Mouse (Mus musculus) kidney, embryonic 14.5 days (tissue): ENCODE measurements around the gene Samsn1. TPM values are rescaled to one million over a fixed set of nuclear protein-coding genes. Genes with fewer than 3 reads are reported as not detected.

Experiments used
- ATAC-seq: fragments of 200-750 bp; cut with Nextera tagmentation; 2 replicates; pipeline ENCODE4 v1.8.0; 2017; ENCODE audit warnings: moderate number of reproducible peaks, mild to moderate bottlenecking, moderate TSS enrichment, moderate library complexity; ENCODE audit not compliant: low FRiP score, low TSS enrichment
- H3K27ac ChIP-seq: fragments of 300-500 bp; sonication (generic); 2 replicates; pipeline ENCODE4 v1.5.1; 2014; ENCODE audit warnings: low read depth, mild to moderate bottlenecking, low read length, moderate library complexity, mixed read lengths
- H3K27me3 ChIP-seq: fragments of 300-500 bp; sonication (generic); 2 replicates; pipeline ENCODE4 v1.6.1; 2014; ENCODE audit warnings: mild to moderate bottlenecking, low read length; ENCODE audit not compliant: control insufficient read depth, insufficient read depth
- H3K36me3 ChIP-seq: fragments of 300-500 bp; sonication (generic); 2 replicates; pipeline ENCODE4 v1.6.1; 2014; ENCODE audit warnings: low read length, mixed read lengths; ENCODE audit not compliant: control insufficient read depth, insufficient read depth
- H3K4me1 ChIP-seq: fragments of 300-500 bp; sonication (generic); 2 replicates; pipeline ENCODE4 v1.6.1; 2014; ENCODE audit warnings: low read length, mixed read lengths; ENCODE audit not compliant: control insufficient read depth, insufficient read depth
- H3K4me2 ChIP-seq: fragments of 300-500 bp; sonication (generic); replicated peaks from 2 replicates; pipeline ENCODE4 v1.6.1; 2014; ENCODE audit warnings: low read depth, mild to moderate bottlenecking, low read length
- H3K4me3 ChIP-seq: fragments of 300-500 bp; sonication (generic); 2 replicates; pipeline ENCODE4 v1.5.1; 2014; ENCODE audit warnings: mild to moderate bottlenecking, low read length
- H3K9ac ChIP-seq: fragments of 300-500 bp; sonication (generic); 2 replicates; pipeline ENCODE4 v1.6.1; 2014; ENCODE audit warnings: low read depth, mild to moderate bottlenecking, low read length, moderate library complexity
- H3K9me3 ChIP-seq: fragments of 300-500 bp; sonication (generic); 2 replicates; pipeline ENCODE4 v1.6.1; 2016; ENCODE audit warnings: low read length; ENCODE audit not compliant: control insufficient read depth
- WGBS: fragments of 180-500 bp; shearing (Covaris S2); extraction: QIAGEN DNeasy Blood & Tissue Kit; methylation state at CpG from one replicate; pipeline ENCODE4 v1.1.7; 2014; 5-methylcytosine and 5-hydroxymethylcytosine counted together
- polyA plus RNA-seq: library from polyadenylated mRNA; unstranded; fragments of >200 nt; fragmentation: Nextera tagmentation; extraction: Ambion mirVana; gene quantifications from 2 replicates; pipeline ENCODE4 v1.2.1, GENCODE M21; 2014

Samsn1 gene
- polyA plus RNA-seq, 1 experiment from 2014 or later, result 3.6 TPM

- H3K4me2 ChIP-seq, result no peak overlapping the region
- no peak overlapping the region for H3K4me3 ChIP-seq
- no peak overlapping the region for H3K27ac ChIP-seq
- no peak overlapping the region for H3K9ac ChIP-seq
- H3K9me3 ChIP-seq, result no peaks in the 10 kb centered on the region
- no peaks in the 10 kb centered on the region for H3K36me3 ChIP-seq
- no peaks in the 10 kb centered on the region for H3K4me1 ChIP-seq
- no peak for ATAC-seq
- 88% methylated on average over 4 of the region's 4 CpGs for WGBS
- no peaks in the 10 kb centered on the region for H3K27me3 ChIP-seq
These were observed 102.8 kb downstream of the Samsn1 start for GRCm38 (mm10) chr16:75919298-75919697.

GRCm38 (mm10) chr16:75917712-75918111 is 104.4 kb downstream of the Samsn1 start:
- H3K4me1 ChIP-seq, result no peaks in the 10 kb centered on the region
- no peak for ATAC-seq
- 89% methylated on average over 5 of the region's 5 CpGs for WGBS
- H3K9me3 ChIP-seq, result no peaks in the 10 kb centered on the region
- no peak overlapping the region for H3K9ac ChIP-seq
- H3K36me3 ChIP-seq, result no peaks in the 10 kb centered on the region
- H3K27ac ChIP-seq, result no peak overlapping the region
- H3K4me2 ChIP-seq, result no peak overlapping the region
- H3K27me3 ChIP-seq, result no peaks in the 10 kb centered on the region
- H3K4me3 ChIP-seq, result no peak overlapping the region

- Histone ChIP-seq H3K27ac (no peak overlapping the region), H3K4me3 (no peak overlapping the region), H3K9ac (no peak overlapping the region), H3K27me3 (no peaks in the 10 kb centered on the region), H3K4me1 (no peaks in the 10 kb centered on the region), H3K4me2 (no peak overlapping the region), H3K9me3 (no peaks in the 10 kb centered on the region), H3K36me3 (no peaks in the 10 kb centered on the region)
- no peak for ATAC-seq
- 90% methylated on average over 5 of the region's 5 CpGs for WGBS
These were observed 110.0 kb downstream of the Samsn1 start for GRCm38 (mm10) chr16:75912051-75912450.

GRCm38 (mm10) chr16:75908635-75909494 is 113.2 kb downstream of the Samsn1 start:
- Histone ChIP-seq H3K27ac (no peak overlapping the region), H3K27me3 (no peaks in the 10 kb centered on the region), H3K36me3 (no peaks in the 10 kb centered on the region), H3K4me3 (no peak overlapping the region; the same call in 1 of the 2 replicates), H3K4me2 (no peak overlapping the region), H3K9me3 (no peaks in the 10 kb centered on the region), H3K4me1 (no peaks in the 10 kb centered on the region), H3K9ac (no peak overlapping the region)
- 65% methylated on average over 8 of the region's 8 CpGs for WGBS
- no peak for ATAC-seq

- Histone ChIP-seq H3K4me1 (no peaks in the 10 kb centered on the region), H3K4me2 (no peak overlapping the region), H3K9me3 (no peaks in the 10 kb centered on the region), H3K9ac (no peak overlapping the region), H3K4me3 (no peak overlapping the region), H3K27me3 (no peaks in the 10 kb centered on the region), H3K27ac (no peak overlapping the region), H3K36me3 (no peaks in the 10 kb centered on the region)
- ATAC-seq, result no peak
- WGBS, result 71% methylated on average over 2 of the region's 2 CpGs
These were observed 115.3 kb downstream of the Samsn1 start for GRCm38 (mm10) chr16:75906790-75907189.

GRCm38 (mm10) chr16:75906260-75906659 is 115.8 kb downstream of the Samsn1 start:
- Histone ChIP-seq H3K27me3 (no peaks in the 10 kb centered on the region), H3K27ac (no peak overlapping the region), H3K9ac (no peak overlapping the region), H3K4me1 (no peaks in the 10 kb centered on the region), H3K36me3 (no peaks in the 10 kb centered on the region), H3K4me3 (no peak overlapping the region), H3K9me3 (no peaks in the 10 kb centered on the region), H3K4me2 (no peak overlapping the region)
- 97% methylated on average over 1 of the region's 1 CpGs for WGBS
- no peak for ATAC-seq

- H3K9me3 ChIP-seq, result no peaks in the 10 kb centered on the region
- WGBS, result 75% methylated on average over 1 of the region's 1 CpGs
- H3K9ac ChIP-seq, result no peak overlapping the region
- H3K4me3 ChIP-seq, result no peak overlapping the region
- no peak overlapping the region for H3K27ac ChIP-seq
- H3K36me3 ChIP-seq, result no peaks in the 10 kb centered on the region
- H3K4me2 ChIP-seq, result no peak overlapping the region
- no peaks in the 10 kb centered on the region for H3K27me3 ChIP-seq
- no peaks in the 10 kb centered on the region for H3K4me1 ChIP-seq
- no peak for ATAC-seq
These were observed 116.8 kb downstream of the Samsn1 start for GRCm38 (mm10) chr16:75905324-75905723.

GRCm38 (mm10) chr16:75904072-75904471 is 118.0 kb downstream of the Samsn1 start:
- WGBS, result 84% methylated on average over 4 of the region's 4 CpGs
- no peaks in the 10 kb centered on the region for H3K4me1 ChIP-seq
- H3K9me3 ChIP-seq, result no peaks in the 10 kb centered on the region
- H3K27ac ChIP-seq, result no peak overlapping the region
- no peak overlapping the region for H3K9ac ChIP-seq
- H3K36me3 ChIP-seq, result no peaks in the 10 kb centered on the region
- no peak overlapping the region for H3K4me2 ChIP-seq
- no peak for ATAC-seq
- H3K4me3 ChIP-seq, result no peak overlapping the region
- no peaks in the 10 kb centered on the region for H3K27me3 ChIP-seq

GRCm38 (mm10) chr16:75903028-75903427 is 119.1 kb downstream of the Samsn1 start:
- no peak overlapping the region for H3K4me2 ChIP-seq
- H3K4me3 ChIP-seq, result no peak overlapping the region
- ATAC-seq, result no peak
- WGBS, result 78% methylated on average over 3 of the region's 3 CpGs
- H3K4me1 ChIP-seq, result no peaks in the 10 kb centered on the region
- no peaks in the 10 kb centered on the region for H3K9me3 ChIP-seq
- no peaks in the 10 kb centered on the region for H3K27me3 ChIP-seq
- H3K9ac ChIP-seq, result no peak overlapping the region
- no peaks in the 10 kb centered on the region for H3K36me3 ChIP-seq
- H3K27ac ChIP-seq, result no peak overlapping the region
